Mouse (Mus musculus) gonadal fat pad, adult 2 months (tissue): Measurements from ENCODE around the gene Odaph. TPM values are rescaled to one million over a fixed set of nuclear protein-coding genes. Genes with fewer than 3 reads are reported as not detected.

ENCODE experiments used
- DNase-seq: peaks from one replicate; pipeline ENCODE4 v3.0.0-alpha.2; 2012; ENCODE audit warnings: low read depth
- polyA plus RNA-seq: library from polyadenylated mRNA; depleted of rRNA; stranded (reverse); fragments of >200 nt; gene quantifications from 2 replicates; pipeline ENCODE4 v1.2.3, GENCODE M21; 2012; rRNA removed

Odaph gene
- polyA plus RNA-seq, 1 experiment, result not detected

DNA sequence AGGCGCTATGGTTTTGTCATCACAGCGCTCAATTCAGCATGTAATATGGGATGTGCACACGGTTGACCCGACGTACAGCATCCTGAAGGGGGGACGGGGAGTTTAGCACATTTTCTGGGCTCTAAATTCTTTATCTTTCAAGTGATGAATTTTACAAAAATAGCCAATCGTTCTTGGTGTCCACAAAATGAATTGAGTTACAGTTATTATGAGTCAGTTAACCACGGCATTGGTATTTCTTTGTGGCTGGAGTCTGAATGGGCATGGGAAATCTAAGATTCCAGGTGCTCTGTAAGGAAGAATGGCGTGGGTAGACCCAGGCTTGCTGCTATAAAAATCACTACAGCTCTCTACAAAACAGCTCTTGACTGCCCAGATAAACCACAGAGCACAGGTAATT is 2.0 kb downstream of the Odaph start:
- DNase-seq, result no peak

DNA sequence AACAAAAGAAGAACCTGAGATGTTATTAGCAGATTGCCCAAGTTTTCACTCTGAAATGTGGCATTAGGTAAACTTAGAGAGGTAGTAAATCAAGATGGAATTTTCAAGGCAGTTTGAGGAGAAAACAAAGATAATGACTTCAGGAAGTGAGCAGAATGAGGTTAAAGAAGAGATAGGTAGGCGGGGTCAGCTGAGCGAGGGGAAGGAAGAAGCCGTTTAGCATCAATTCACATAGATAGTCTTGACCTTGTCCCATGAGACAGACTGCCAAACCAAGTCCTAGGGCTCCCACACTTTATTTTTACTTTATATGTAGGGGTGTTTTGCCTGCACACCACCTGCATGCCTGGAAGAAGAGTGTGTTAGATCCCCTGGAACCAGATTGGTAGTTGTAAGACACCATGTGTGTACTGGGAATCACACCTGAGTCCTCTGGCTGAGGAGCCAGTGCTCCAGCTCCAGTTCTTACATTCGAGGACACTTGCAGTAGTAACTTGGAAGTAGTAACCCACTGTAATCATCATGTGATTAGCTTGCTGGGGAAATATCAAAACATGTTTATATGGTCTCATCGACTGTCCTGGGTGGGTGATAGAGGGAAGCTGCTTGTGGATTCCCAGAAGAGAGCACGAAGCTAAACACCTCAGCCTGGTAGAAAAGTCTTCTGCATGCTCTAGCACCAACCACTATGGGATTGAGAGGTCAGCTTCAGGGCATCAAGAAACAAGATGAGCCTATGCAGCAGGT is 4.1 kb downstream of the Odaph start:
- DNase-seq, result no peak

DNA sequence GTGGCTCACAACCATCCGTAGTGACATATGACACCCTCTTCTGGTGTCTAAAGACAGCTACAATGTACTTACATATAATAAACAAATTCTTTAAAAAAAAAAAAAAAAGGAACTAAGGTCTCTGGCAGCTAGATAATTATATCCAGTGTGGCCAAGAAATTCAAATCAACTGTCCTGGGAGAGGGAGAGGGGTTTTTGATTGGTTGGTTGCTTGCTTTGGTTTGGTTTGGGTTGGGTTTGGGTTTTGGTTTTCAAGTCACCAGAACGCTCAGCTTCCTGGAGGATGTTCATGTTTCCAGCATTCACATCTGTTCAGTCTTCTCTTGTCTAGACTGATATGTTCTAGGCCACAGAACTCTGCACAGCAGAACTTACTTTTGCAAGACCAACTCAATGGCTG is 5.8 kb downstream of the Odaph start:
- no peak for DNase-seq

DNA sequence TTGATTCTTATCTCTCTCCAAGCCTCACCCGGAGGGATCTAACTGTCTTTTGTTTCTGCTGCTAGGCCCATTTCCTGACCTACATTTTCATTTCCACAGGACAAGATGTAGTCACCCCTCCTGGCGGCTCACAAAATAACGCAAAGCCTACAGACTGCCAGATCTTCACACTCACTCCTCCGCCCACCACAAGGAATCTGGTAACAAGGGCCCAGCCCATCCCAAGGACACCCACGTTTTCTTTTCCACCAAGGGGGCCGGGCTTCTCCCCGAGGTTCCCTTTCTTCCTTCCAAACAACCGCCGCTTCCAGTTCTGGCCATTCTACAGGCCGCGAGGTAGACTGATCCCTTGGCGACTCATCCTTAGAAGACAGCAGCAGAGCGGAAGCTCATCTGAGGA is 7.3 kb downstream of the Odaph start:
- no peak for DNase-seq

DNA sequence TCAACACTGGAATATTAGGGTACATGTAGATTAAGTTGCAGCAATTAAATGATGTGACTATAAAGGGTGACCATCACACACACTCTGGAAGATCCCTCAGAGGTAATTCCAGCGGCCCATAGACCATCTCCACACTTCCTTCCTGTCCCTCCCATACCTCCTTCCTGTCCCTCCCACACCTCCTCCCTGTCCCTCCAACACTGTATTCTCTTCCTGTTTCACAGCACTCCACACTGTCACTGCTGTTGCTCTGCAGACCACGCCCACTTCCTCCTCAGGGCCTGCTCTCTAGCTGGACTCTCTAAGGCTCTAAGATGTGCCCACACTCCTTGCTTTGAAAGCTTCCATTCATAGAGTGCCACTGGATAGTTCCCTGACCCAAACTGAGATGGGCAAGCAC is 13.5 kb downstream of the Odaph start:
- DNase-seq, result no peak

DNA sequence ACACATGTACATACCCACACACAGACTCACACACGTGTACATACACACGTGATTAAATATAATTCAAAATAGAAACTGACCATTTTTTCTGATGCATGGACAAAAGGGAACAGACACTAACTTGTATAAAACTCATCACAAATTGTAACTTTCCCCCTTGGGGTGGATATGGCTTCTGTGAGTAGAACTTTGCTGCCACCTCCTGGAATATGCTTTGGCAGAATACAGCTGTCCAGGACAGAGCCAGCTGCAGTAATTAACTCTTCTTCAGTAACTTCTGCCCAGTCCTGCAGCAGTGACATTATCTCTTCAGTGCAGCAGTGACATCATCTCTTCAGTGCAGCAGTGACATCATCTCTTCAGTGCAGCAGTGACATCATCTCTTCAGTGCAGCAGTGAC is 15.7 kb downstream of the Odaph start:
- DNase-seq, result no peak

DNA sequence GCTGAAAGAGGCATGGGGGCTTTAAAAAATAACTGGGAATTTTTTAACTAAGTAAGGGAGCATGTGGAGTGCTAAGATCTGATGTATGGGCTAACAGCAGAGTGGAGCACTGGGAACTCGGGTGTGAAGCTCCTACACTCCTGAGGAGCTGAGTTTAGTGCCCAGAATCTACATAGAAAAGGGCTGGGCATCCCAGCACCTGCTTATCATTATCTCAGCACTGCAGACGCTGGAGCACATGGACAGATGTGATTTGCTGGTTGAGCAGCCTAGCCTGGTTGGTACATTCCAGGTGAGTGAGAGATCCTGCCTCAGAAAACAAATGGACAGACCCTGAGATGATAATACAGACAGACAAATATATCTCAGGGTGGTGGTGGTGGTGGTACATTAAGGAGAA is 22.6 kb downstream of the Odaph start:
- DNase-seq, result no peak

DNA sequence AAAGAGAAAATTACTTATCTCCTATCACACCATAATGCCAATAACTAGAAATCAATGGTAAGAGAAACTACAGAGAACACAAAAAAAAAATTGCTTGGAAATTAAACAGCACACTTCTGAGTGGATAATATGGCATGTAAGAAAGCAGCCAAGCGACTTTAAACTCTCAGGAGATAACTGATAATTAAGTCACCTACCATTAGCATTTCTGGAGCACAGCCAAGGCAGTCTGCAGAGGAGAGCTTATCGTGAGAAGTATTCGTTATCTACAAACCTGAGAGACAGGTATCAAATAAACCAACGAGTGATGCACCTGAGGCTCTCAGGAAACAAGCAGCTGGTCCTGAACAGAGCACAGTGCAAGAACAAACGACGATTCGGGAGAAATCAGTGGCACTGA is 24.5 kb downstream of the Odaph start:
- DNase-seq, result no peak

DNA sequence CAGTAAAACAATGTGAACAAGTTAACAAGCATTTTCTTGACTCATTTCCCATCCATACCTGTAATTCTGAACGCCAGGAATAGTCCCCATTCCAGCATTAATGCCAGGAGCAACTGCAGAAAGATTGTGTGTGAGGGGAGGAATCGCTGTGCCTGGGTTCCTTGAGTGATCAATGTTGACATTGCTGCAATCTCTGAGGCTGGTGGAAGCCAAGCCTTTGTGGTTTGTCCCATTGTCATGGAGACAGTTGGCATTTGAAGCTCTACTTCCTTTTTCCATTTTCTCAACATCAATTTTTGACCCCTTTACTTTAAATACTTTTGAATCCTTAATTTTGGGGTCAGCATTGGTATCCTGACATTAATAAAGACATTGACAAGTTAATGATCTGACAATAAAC is 32.7 kb downstream of the Odaph start:
- DNase-seq, result no peak

DNA sequence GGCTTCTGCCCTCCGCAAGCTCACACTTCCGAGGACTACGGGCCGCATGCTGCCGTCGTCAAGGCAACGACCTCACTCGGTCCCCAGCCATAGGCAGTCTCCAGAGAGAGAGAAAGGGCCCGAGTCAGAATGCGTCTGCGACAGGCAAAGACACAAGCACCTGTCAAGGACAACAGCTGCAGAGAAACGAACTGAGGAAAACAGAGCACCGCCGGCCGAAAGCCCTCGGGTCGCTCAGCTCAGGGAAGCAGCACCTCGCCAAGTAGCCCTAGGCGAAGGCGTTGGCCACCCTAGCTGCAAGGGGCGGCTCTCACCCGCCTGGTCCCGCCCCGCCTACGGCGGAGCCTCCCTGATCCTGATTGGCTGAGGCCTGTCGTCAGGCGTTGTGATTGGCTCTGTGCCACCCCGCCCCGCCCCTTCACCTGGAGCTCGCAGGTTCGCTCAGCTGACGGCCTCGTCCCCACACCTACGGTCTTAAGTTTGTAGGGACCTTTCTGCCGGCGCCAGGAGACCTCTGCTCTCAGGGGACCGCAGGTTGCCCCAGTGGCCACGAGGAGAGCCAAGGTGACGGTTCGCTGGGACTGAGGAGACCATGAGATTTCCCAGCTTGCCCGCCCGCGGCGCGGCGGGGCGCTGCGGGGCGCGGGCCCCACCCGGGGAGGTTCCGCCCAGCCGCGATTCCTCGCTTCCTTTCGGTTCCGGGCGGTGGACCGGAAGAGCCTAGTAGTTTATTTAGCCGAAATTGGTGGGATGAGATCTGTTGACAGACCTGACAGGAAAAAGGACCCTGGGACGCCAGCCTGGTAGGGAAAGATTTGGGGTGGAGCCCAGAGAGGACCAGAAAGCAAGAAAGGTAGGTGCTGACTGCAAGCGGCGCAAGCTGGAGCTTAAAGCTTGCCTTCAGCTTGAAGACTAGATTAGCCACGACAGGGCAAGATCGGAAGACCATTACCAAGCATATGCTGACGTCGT is 55.4 kb downstream of the Odaph start:
- DNase-seq, result peak; percentile 63

DNA sequence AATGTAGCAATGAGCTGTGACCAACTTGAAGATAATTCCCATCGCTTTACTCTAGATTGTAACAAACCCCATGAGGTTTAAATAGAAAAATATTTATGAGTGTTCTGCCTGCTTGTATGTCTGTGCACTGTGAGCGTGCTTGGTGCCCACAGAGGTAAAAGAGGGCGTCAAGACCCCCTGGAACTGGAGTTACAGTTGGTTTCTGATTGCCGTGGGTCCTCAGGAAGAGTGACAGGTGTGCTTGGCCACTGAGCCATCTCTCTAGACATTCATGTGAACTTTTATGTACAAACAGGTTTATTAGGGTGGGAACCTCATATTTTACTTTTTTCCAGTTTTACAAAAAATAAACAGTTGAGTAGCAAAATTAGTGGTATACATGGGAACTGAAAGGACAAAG is 56.5 kb downstream of the Odaph start, which contains the start of gene Cdkl2:
TSS of gene Cdkl2 (minus strand) at position 101 of the 400 bp plus-strand sequence.
- DNase-seq, result no peak

Other genes with a start within 250 kb of the Odaph start
- gene Rchy1, start 24.4 kb upstream of the Odaph start, polyA plus RNA-seq, result 32.1 and 32.8 TPM in 2 replicates
- 3.5 and 4.2 TPM in 2 replicates for gene Cdkl2, start 56.4 kb downstream of the Odaph start, polyA plus RNA-seq
- gene G3bp2, start 96.2 kb downstream of the Odaph start, polyA plus RNA-seq, result 31.6 and 37.3 TPM in 2 replicates
- 55.8 and 57.1 TPM in 2 replicates for gene Uso1, start 150.5 kb downstream of the Odaph start, polyA plus RNA-seq
- not detected in 2 replicates for gene U90926, start 227.9 kb downstream of the Odaph start, polyA plus RNA-seq